Comparison of ENCODE assay signal across 8 mouse cellular contexts in genomic region chr8:87960061-87960749, GRCm38 (mm10). TPM values are rescaled to one million over a fixed set of nuclear protein-coding genes. Genes with fewer than 3 reads are reported as not detected.
DNase-seq lines count a peak whose midpoint lies in the region; ATAC-seq and TF ChIP-seq lines count a peak whose summit lies in the region.

No protein-coding gene starts in this region.

- peak; percentile 86 for ATAC-seq in hindbrain, postnatal 0 days
- no peak; the same call in 1 of the 2 replicates for ATAC-seq in granulocyte monocyte progenitor cell, adult 5-6 weeks (replicated peaks; ENCODE audit: poor library complexity, severe bottlenecking)

- intact Hi-C loops in left cerebral cortex, adult 2 months (cut with DNase I): loop anchor here (2.0 to 5.0 kb wide), 4 partner anchors 128 to 298 kb away; no protein-coding TSS in a partner anchor

- H3K4me3 ChIP-seq in cortical plate, adult 2 months (ENCODE audit: insufficient read depth, low read length): peak overlapping the region; percentile 38
- H3K4me3 ChIP-seq in hindbrain, postnatal 0 days (ENCODE audit: low read length): peak overlapping the region; percentile 81
- H3K4me3 ChIP-seq in left cerebral cortex, adult 2 months: peak overlapping the region; percentile 79

- no peaks in the 10 kb centered on the region for H3K36me3 ChIP-seq in hindbrain, postnatal 0 days (ENCODE audit: insufficient read depth, low read length)

- H3K9ac ChIP-seq in hindbrain, postnatal 0 days (replicated peaks; ENCODE audit: low read length): peak overlapping the region; percentile 85

- H3K9me3 ChIP-seq in hindbrain, postnatal 0 days (ENCODE audit: low read length): no peaks in the 10 kb centered on the region

- H3K4me1 ChIP-seq in cortical plate, adult 2 months (ENCODE audit: control insufficient read depth, insufficient read depth, low read length): 0 out of 2 replicates have a peak, but pooled peaks cover 2% of the 10 kb centered on the region
- H3K4me1 ChIP-seq in hindbrain, postnatal 0 days (ENCODE audit: insufficient read depth, low read length): peaks cover 32% of the 10 kb centered on the region

- H3K4me2 ChIP-seq in hindbrain, postnatal 0 days (ENCODE audit: low read depth, low read length): peak overlapping the region; percentile 95

- DNase-seq in adrenal gland, adult 18-20 months (ENCODE audit: low spot score in 2 of 2): peak; percentile 71 to 72
- DNase-seq in gastrocnemius, postnatal 10 days: peak; percentile 81
- DNase-seq in hindbrain, postnatal 0 days (ENCODE audit: low spot score): peak; percentile 92
- DNase-seq in left cerebral cortex, adult 2 months (ENCODE audit: extremely low spot score in 1 of 2, low spot score in 2 of 2): peak; percentile 70 to 77
- DNase-seq in lung, postnatal 25 days (ENCODE audit: low spot score): peak; percentile 69
- peak; percentile 87 to 88 for DNase-seq in right cerebral cortex, postnatal 10 days (ENCODE audit: low spot score in 2 of 2)

- TF ChIP-seq POLR2A in cortical plate, adult 2 months (IDR thresholded peaks at IDR 0.05; ENCODE audit: extremely low read depth, insufficient read depth, low read length): peak; percentile 36; the same call in 1 of the 2 replicates

- peak; percentile 31 for TF ChIP-seq CTCF in cortical plate, adult 2 months (IDR thresholded peaks at IDR 0.05; ENCODE audit: extremely low read depth, insufficient read depth, low read length)
- TF ChIP-seq CTCF in hindbrain, postnatal 0 days (IDR thresholded peaks at IDR 0.05; ENCODE audit: low read depth): peak; percentile 71
- TF ChIP-seq CTCF in left cerebral cortex, adult 2 months (IDR thresholded peaks at IDR 0.05): peak; percentile 47

- H3K27ac ChIP-seq in cortical plate, adult 2 months (ENCODE audit: insufficient read depth, low read length): no peak overlapping the region
- peak overlapping the region; percentile 94 for H3K27ac ChIP-seq in hindbrain, postnatal 0 days
- peak overlapping the region; percentile 71 for H3K27ac ChIP-seq in left cerebral cortex, adult 2 months

- H3K27me3 ChIP-seq in hindbrain, postnatal 0 days (ENCODE audit: insufficient read depth, low read length): no peaks in the 10 kb centered on the region

- under 1% methylated on average over 53 of the region's 76 CpGs for WGBS in hindbrain, postnatal 0 days

RNA-seq across cellular contexts. Expression of gene Zfp423, which starts 0.8 kb away (rescaled TPM):
- 10 to 100 TPM; 13.2 to 27.1 TPM for total RNA-seq in adrenal gland, adult 18-20 months (2021)
- 13.8 and 15.1 TPM in 2 replicates for polyA plus RNA-seq in cortical plate, adult 2 months (2012; rRNA removed)
- 10 to 100 TPM; 20.7 to 23.5 TPM for total RNA-seq in gastrocnemius, postnatal 10 days (2021)
- total RNA-seq in hindbrain, postnatal 0 days (2014; rRNA removed): 73.6 and 74.8 TPM in 2 replicates
- 22.2 and 22.3 TPM in 2 replicates for polyA plus RNA-seq in hindbrain, postnatal 0 days (2015; fragmentation: Nextera tagmentation; extraction: Ambion mirVana)
- total RNA-seq in left cerebral cortex, adult 2 months (2021): 10 to 100 TPM; 25.4 to 32.6 TPM
- total RNA-seq in granulocyte monocyte progenitor cell, adult 5-6 weeks (2014; fragmentation: Nextera tagmentation): not detected in 2 replicates
- not detected in 2 replicates for total RNA-seq in granulocyte monocyte progenitor cell, adult 5-6 weeks (2017)

Comparison
In these comparisons a context has a peak if more than half of its experiments do, and no peak if none do; other contexts are left out.
1. RNA of gene Zfp423, which starts 0.8 kb away (total RNA-seq): 73.6 to 74.8 TPM in hindbrain, postnatal 0 days, 25.4 to 32.6 TPM in left cerebral cortex, adult 2 months, 13.2 to 27.1 TPM in adrenal gland, adult 18-20 months and 20.7 to 23.5 TPM in gastrocnemius, postnatal 10 days; not detected in granulocyte monocyte progenitor cell, adult 5-6 weeks; every median in the first group is over 10 times any median in the second.
2. Peak in every context shown above with its lines, with median percentiles within 50 percentile points of each other: DNase-seq, H3K4me3 ChIP-seq and CTCF ChIP-seq.